Mouse (Mus musculus): ENCODE data around the gene Stxbp4.

DNA sequence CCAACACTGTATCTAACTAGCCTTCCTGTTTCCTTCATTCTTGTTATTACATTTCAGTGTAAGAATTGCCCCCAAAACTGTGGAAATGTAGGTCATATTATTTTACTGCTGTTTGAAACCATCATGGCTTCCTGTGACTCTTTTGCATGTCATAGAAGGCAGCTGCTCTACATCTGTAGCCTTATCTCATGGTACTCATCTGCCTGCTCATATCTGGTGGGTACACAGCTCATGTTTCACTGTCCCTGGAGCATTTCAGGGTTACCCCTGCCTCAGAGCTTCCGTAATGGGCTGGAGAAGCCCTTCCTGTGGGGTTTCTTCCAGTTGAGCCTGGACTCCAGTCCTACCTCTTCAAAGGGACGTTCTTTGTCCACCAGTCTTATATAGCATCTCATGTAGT lies 112.6 kb downstream of the Stxbp4 start:
- TF ChIP-seq RAD21 (IDR thresholded peaks at IDR 0.05; ENCODE audit: low read depth, low read length) (no peak), KAT2A (conservative IDR thresholded peaks at IDR 0.05; ENCODE audit: low read depth, low read length) (no peak), POLR2A (IDR thresholded peaks at IDR 0.05; ENCODE audit: control insufficient read depth in 1 of 2, insufficient read depth in 1 of 2, low read depth in 1 of 2, low read length in 2 of 2, poor library complexity in 1 of 2) (no peak), SIN3A (IDR thresholded peaks at IDR 0.05; ENCODE audit: low read length) (no peak), EP300 (IDR thresholded peaks at IDR 0.05; ENCODE audit: low read depth in 1 of 2, low read length in 2 of 2) (peak in 1 of 2 experiments; percentile 16; a peak in 1 of 4 replicates), GATA1 (IDR thresholded peaks at IDR 0.05; ENCODE audit: low read depth, low read length) (0 out of 2 replicates have a peak, but pooled peaks have one; percentile 34), USF1 (IDR thresholded peaks at IDR 0.05; ENCODE audit: low read depth, low read length) (no peak), CHD2 (IDR thresholded peaks at IDR 0.05; ENCODE audit: low read length) (no peak), E2F4 (IDR thresholded peaks at IDR 0.05; ENCODE audit: borderline replicate concordance, low read depth, low read length) (no peak), UBTF (IDR thresholded peaks at IDR 0.05; ENCODE audit: borderline replicate concordance, insufficient read depth, low read depth, low read length) (no peak), POLR2AphosphoS2 (IDR thresholded peaks at IDR 0.05; ENCODE audit: low read length) (no peak), MAFK (IDR thresholded peaks at IDR 0.05; ENCODE audit: borderline replicate concordance, low read depth, low read length) (no peak)

Measured in MEL (cell line).